Mouse (Mus musculus) adrenal gland, postnatal 36 days (tissue): ENCODE measurements around the gene Xirp1. TPM values are rescaled to one million over a fixed set of nuclear protein-coding genes. Genes with fewer than 3 reads are reported as not detected.

Experiments
- DNase-seq, 2 experiments: peaks; one replicate each; pipeline ENCODE4 v3.0.0; 2021; ENCODE audit warnings: mixed read lengths in 1 of 2
- total RNA-seq, 2 experiments: library from RNA; stranded (reverse); gene quantifications; 2 replicates each; pipeline ENCODE4 v1.2.3; 2021

Xirp1 gene
- total RNA-seq, 2 experiments from 2014 or later = 0.33 to 0.53 TPM

- DNase-seq = peak in 1 of 2 experiments; percentile 51
Measured at GRCm38 (mm10) chr9:119970763-119971656, 52.4 kb downstream of the Xirp1 start.

- peak; percentile 66 to 78 for DNase-seq
Measured at GRCm38 (mm10) chr9:119970221-119970620, 53.2 kb downstream of the Xirp1 start.

- DNase-seq = no peak
Measured at GRCm38 (mm10) chr9:119969811-119970210, 53.6 kb downstream of the Xirp1 start.

- DNase-seq = no peak
Measured at GRCm38 (mm10) chr9:119966221-119966910, 57.0 kb downstream of the Xirp1 start.

GRCm38 (mm10) chr9:119965186-119965585 is 58.2 kb downstream of the Xirp1 start:
- no peak for DNase-seq

GRCm38 (mm10) chr9:119964206-119964605 is 59.2 kb downstream of the Xirp1 start:
- peak; percentile 35 to 42 for DNase-seq

Other genes starting within 250 kb of the Xirp1 start
- under 1 TPM in 1 of 2 experiments, not detected in 1; 0.03 TPM for gene Scn11a, start 198.1 kb downstream of the Xirp1 start, total RNA-seq
- 10 to 100 TPM; 49.1 to 53.8 TPM for gene Wdr48, start 128.7 kb downstream of the Xirp1 start, total RNA-seq
- 10 to 100 TPM; 23.5 to 31.7 TPM for gene Gorasp1, start 86.0 kb downstream of the Xirp1 start, total RNA-seq
- under 1 TPM in 1 of 2 experiments, not detected in 1; 0.13 TPM for gene Ttc21a, start 86.0 kb downstream of the Xirp1 start, total RNA-seq
- gene Csrnp1, start 38.9 kb downstream of the Xirp1 start, total RNA-seq = 10 to 100 TPM; 35.2 to 46.6 TPM
- gene Cx3cr1, start 46.3 kb upstream of the Xirp1 start, total RNA-seq = 1 to 10 TPM; 3.4 to 6.8 TPM
- not detected for gene Ccr8, start 68.5 kb upstream of the Xirp1 start, total RNA-seq
- gene Slc25a38, start 86.8 kb upstream of the Xirp1 start, total RNA-seq = 10 to 100 TPM; 23.4 to 23.8 TPM
- gene Rpsa, start 104.1 kb upstream of the Xirp1 start, total RNA-seq = 100 to 1,000 TPM; 746 to 780 TPM
- under 1 TPM in 1 of 2 experiments, not detected in 1; 0.10 TPM for gene Mobp, start 126.1 kb upstream of the Xirp1 start, total RNA-seq